Mouse (Mus musculus) spleen, postnatal 14 days (tissue): ENCODE results near the gene Clrn3.

Experiments used
- DNase-seq, 2 experiments: peaks; one replicate each; pipeline ENCODE4 v3.0.0; 2021 to 2022; ENCODE audit warnings: low spot score in 2 of 2

Gene Clrn3

DNA sequence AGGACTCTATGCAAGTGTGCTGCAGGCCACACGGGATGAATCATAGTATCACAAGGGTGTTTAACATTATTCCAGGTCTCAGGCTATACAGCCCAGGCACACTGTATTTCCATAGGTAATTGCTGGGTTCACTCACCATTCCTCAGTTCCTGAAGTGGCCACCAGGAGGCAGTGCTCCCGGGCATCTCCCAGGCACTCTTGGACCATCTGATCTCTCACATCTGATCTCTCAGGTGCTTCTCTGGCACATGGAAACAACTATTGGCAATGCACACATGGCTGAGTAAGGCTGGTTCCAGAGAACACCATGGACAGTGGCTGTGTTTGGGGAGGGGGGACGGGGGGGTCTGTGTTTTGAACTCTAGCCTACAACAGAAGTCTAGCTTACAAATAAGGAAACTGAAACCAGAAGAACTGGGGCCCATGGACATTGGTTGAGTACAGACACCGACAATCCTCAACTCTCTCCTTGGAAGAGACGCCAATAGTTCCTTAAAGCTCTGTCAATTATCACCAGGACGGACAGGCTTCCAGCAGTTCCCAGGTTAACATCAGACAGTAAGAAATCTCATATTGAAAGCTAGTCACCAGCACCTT, 40.1 kb downstream of the Clrn3 start:
- DNase-seq, result peak in 1 of 2 experiments; percentile 13

DNA sequence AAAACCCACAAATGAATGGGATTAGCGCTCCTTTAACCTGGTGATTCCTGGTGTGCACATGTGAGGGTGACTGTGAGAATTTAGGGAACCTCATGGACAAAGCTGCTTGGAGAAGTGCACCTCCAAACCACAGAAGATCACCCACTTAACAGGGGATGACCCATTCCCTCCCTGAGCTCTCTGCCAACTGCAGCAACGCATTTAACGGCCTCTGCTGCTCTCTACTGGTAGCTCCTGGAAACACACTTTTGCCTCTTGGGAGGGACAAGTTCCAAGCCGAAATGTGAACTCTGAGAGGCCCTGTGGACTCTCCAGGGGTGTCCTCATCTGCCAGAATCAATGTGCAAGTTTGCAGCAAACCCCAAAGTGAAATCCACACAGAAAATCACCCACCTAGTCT, 41.0 kb downstream of the Clrn3 start:
- DNase-seq, result peak; percentile 24 to 54

DNA sequence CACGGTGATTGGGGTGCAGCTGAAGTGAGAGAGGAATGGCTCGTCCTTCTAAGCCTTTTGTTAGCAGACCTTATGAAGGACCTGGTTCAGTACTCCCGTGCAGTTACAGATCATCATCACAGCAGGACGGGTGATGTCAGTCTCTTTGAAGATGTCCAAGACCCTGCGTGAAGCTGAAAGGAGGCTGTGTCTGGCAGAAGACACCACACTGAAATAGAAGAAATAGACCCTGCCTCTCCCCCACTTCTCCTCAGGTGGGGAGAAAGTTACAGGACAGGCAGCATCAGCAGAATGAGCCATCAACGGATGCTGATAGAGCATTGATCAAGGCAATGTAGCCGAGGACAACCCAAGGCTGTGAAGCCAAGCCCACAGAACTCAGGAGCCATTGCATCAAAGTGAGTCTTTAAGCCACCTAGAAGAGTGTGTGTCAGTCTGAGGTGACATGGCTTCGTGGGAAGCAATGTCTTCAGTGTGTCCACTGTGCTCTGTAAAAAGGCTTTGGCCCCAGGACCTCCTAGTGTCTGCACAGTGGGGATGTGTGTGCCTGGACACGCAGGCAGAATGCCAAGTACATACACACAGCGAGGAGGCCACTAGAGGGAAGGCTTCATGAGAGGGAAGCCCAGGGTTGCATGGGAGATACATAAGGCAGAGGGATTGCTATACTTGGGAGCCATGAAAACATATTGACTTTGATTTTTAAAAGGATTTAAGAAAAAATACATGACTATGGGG, 41.6 kb downstream of the Clrn3 start:
- DNase-seq, result no peak

DNA sequence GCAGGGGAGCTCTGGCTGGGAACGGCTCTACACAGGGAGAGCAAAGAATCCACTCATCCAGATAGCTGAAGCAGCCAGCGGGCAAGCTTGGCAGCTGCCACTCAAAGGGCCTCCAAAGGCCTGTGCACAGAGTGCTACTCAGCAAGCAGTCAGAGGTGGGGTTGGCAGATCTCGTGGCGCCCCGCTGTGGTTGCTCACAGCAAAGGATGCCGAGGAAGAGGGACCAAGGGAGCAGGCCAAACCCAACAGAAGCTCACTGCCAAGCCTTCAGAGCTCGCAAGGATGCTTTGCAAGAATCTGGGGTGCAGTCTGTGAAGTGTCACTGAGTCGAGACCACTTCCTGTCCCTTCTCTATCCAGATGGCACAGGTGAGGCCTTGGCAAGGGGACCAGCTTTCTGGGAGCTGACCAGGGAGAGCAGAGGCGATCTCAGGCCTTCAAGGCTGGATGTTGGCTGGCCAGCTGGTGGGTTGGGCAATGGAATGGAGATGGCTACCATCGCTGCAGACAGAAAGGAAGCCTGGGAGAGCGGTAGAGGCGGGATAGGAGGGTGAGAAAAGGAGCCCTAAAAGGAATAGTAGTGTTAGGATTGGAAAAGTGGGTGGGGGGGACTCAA, 42.6 kb downstream of the Clrn3 start:
- DNase-seq, result no peak

DNA sequence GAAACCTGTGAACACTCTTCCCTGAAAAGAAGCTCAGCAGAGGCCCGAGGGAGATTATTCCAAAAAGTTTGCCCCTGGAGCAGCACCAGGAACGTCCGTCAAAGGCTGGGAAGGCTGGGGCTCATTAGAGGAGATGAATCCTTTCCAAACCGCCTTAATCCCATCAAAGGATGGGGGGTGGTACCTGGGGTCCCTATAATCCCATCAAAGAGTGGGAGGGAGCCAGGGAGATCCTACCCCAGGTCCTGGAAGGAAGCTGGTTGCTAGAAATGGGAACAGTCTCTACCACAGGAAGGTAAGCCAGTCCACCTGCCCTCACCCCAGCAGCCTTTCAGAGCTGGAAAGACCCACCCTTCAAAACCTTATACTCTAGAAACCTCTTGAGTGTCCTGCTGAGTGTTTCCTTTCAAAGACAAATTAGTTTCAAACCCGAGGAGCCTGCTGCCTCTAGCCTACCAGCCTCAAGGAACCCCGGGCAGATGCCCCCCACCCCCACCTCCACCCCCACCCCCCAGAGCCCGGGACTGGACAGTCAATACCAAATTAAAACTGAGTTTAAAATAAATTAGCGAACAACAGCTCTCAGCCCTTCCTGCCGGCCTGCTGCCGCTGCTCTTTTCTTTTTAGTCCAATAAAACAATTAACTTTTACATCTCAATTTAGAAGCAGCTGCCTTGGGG, 43.2 kb downstream of the Clrn3 start:
- no peak for DNase-seq

DNA sequence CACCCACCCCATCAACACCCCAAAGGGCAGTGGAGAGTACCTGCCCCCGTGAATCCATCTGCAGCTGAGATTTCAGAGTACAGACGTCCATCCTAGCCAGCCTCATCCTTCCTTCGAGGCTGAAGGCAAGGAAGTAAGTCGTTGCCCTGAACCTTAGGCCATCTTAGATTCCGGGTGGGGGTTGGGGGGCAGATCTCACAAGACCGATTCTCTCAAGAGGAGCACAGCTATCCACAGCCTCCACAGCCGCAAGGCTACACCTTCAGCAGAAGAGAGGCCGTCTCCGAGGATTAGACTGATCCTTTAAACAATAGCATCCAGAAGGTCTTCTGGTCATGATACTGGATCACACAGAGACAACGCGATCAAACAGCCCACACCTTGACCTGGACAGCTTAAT, 44.1 kb downstream of the Clrn3 start:
- DNase-seq, result no peak

DNA sequence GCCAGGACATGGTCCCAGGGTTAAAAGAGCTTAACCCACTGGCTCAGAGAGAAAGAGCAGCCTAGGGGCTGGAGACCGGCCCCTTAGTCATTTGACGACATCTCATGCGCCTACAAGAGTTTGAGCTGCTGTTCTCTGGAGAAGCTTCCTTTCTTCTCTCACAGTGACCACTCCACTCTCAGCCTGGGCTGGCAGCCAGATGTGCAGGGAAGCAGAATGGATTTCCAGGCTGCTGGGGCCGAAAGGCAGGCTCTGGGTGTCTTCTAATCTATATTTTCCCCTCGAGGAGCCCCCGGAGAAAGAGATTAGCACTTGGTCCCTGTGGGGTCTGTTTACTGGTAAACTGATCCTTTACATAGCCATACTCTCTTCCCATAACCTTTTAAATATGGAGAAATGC, 44.7 kb downstream of the Clrn3 start:
- no peak for DNase-seq

DNA sequence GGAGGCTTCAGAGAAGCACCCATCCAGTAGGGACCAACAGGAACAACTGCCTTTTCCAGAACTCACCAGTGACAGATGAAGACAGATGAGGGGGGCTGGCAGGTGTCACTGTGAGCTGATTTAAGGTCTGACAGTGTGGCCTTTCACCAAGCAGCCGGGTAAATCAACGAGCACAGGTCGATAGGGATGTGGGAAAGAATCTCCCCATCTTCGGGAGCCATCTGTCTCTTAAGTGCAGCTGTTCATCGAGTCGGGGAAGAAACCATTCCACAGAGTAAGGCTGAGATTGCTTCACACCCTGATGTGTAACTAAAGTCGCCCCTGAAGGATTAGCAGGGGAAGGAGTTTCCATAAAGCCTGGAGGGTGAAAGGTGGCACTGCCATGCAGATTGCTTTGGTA, 47.3 kb downstream of the Clrn3 start:
- DNase-seq, result no peak

DNA sequence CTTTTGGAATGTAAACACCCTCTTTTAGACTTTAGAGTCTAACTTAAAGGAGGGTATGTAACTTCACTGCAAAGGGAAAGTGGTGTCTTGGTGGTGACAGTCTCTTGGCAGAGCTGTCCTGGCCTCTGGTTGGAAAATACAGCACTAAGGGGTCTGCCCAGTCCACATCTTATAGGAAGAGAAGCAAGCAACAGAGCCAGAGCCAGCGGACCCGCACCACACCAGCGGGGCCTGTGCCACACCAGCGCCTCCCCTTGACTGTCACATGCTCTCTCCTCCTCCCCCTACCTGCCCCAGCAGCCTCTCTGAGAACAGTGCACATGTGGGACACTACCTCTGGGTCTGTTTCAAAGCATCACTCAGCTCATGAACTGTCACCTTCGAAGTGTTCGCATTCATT, 48.5 kb downstream of the Clrn3 start:
- no peak for DNase-seq

DNA sequence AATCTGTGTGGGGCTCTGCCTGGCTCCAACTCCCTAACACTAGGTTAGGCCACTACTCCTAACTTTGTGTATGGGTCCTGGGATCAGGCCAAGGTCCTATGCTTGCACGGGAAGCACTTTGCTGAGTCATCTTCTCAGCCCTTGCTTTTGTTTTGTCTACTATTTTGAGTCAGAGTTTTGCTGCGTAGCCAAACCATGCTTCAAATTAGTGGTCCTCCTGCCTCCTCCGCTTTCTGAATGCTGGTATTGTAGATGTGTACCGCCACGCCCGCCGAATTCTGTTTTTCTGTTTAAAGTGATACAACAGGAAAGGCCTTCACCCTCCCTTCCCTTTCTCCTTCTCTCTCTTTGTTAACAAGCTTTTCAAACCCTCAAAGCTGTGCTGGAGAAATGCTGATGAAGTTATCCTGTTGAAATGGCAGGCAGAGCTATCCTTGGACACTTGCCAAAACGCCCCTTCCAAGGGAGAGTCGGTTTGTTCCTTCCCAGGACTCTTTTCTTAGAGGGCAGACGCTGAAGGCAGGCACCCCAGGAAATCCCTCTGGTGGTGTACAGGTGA, 49.1 kb downstream of the Clrn3 start:
- DNase-seq, result no peak

DNA sequence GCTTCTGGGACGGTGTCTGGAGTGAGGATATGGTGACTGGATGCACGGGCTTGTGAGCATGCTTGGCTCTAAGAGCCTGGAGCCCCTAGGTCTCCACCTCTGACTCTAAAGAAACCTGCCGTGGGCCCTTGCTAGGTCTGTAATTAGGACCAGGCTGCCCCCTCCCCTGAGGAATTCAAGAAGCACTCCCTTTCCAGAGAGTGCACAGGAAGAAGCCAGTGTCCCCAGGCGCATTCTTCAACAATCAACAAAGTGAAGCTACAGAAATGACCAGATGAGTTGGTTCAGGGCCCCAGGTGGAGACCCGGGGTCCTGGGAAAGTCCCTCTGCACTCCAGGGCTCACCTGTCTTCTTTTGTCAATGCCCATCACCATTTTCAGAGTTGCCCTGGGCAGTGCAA, 51.2 kb downstream of the Clrn3 start:
- no peak for DNase-seq

DNA sequence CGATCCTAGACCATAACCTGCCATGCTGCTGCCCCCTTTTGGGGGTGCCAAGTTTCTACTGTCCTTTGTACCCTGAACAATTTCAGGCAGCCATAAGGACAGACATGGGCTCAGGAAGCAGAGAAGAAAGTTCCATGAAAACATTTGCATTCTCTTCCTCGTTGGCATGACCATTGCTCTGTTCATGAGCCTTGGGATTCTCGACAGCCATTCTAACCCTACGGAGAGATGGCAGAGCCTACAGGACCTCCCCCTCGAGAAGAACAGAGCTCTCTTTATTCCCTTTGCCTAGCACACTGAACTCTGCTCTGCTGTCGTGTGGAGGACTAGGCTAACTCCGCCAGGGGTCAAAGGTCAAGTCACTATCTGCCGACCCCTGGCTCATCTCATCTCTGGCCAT, 52.5 kb downstream of the Clrn3 start:
- DNase-seq, result no peak

DNA sequence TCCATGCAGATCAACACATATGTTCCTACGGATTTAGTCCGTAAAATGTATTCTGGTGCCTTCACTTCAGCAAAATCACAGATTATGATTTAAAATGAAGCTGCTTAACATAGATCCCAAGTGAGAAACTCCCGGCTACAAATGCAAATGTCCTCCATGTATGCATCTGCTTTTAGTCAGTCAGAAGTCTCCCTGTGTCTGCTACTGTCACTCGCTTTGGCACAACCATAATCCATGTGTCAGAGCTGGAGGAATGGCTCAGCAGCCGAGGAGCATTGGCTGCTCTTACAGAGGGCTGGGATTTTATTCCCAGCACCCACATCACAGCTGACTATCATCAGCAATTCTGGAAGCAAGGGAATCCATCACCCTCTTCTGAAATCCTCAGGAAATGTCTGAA, 58.1 kb downstream of the Clrn3 start:
- DNase-seq, result no peak

DNA sequence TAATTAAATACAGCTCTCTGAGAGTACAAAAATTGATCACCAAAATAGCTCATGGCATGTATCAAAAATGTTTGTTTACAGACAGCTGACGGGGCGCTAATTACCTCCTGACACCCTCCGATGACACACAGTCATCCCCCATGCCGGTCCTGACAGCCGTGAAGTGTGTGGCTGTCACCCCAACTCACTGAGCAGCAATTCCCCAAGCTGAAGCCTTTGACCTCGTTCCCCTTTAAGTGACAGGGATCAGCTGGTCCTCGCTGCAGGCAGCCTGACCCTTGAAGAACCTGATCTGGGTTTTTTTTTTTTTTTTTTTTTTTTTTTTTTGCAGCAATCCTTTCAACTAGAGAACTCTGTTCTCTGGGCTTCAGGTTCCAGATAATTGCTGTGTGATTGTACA, 59.8 kb downstream of the Clrn3 start:
- DNase-seq, result no peak

DNA sequence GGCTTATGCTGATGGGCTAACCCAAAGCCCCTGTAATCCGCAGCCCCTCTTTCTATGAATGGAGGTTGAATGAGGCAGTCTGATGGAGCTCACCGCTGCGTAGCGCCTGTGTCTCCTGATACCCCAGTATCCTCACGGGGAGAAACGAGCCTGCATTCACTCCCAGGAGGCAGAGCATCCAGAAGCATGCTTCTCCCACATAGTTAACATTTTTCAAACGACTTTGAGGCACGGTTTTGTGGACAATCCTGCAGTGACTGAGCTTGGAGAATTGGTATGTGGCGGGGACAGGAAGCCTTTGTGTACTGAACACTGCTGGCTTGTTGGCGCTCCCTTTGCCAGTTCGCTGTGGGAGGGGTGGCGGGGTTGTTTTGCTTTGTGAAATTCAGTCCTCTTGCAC, 63.2 kb downstream of the Clrn3 start:
- no peak for DNase-seq

DNA sequence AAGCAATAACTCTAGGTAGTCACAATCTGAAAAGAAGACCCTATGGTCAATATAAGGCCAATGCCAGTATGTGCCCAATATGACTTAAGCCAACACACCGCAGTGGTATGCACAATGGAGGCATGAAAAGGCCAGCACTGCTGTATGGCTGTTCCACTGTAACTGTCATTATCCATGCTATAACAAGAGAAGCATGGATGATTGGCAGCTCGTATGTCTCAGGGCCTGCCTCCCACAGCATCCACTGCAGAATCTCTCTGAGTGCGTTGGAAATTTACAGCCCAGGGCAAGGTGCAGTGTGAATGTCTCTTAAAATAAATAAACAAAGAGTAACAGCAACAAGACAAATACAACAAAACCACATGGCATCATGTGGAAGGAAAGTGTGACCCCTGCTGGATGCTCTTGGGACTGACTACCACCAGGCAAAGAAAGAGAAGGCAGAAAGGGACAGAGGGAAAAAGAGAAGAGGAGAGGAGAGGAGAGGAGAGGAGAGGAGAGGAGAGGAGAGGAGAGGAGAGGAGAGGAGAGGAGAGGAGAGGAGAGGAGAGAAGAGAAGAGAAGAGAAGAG, 63.7 kb downstream of the Clrn3 start:
- no peak for DNase-seq
